Mouse (Mus musculus): ENCODE results near the gene Rflna. TPM values are rescaled to one million over a fixed set of nuclear protein-coding genes. Genes with fewer than 3 reads are reported as not detected.

Rflna gene
- polyA plus RNA-seq, 1 experiment from 2014 or later = 6.9 TPM

GRCm38 (mm10) chr5:124986222-124986621 is 16.8 kb upstream of the Rflna start:
- Histone ChIP-seq H3K4me1 (peaks cover 9% of the 10 kb centered on the region; the same call in 1 of the 2 replicates), H3K4me3 (no peak overlapping the region), H3K27me3 (replicated peaks; ENCODE audit: low read depth, poor library complexity, severe bottlenecking) (no peaks in the 10 kb centered on the region), H3K36me3 (replicated peaks) (no peaks in the 10 kb centered on the region), H3K9me3 (peaks cover 18% of the 10 kb centered on the region), H3K27ac (replicated peaks) (no peak overlapping the region)
- 89% methylated on average over 5 of the region's 5 CpGs for WGBS
- DNase-seq (ENCODE audit: low spot score) = no peak

- no peak overlapping the region for H3K4me3 ChIP-seq
- H3K9me3 ChIP-seq = peaks cover 18% of the 10 kb centered on the region
- H3K36me3 ChIP-seq (replicated peaks) = no peaks in the 10 kb centered on the region
- no peak overlapping the region for H3K27ac ChIP-seq (replicated peaks)
- no peaks in the 10 kb centered on the region for H3K27me3 ChIP-seq (replicated peaks; ENCODE audit: low read depth, poor library complexity, severe bottlenecking)
- DNase-seq (ENCODE audit: low spot score) = no peak
- 86% methylated on average over 5 of the region's 5 CpGs for WGBS
- H3K4me1 ChIP-seq = peaks cover 9% of the 10 kb centered on the region; the same call in 1 of the 2 replicates
These were observed 16.4 kb upstream of the Rflna start for GRCm38 (mm10) chr5:124986656-124987055.

- 91% methylated on average over 2 of the region's 2 CpGs for WGBS
- no peaks in the 10 kb centered on the region for H3K9me3 ChIP-seq
These were observed 13.3 kb upstream of the Rflna start for GRCm38 (mm10) chr5:124989724-124990123.

GRCm38 (mm10) chr5:124992323-124992722 is 10.7 kb upstream of the Rflna start:
- Histone ChIP-seq H3K9me3 (no peaks in the 10 kb centered on the region), H3K36me3 (replicated peaks) (no peaks in the 10 kb centered on the region), H3K4me3 (no peak overlapping the region), H3K27ac (replicated peaks) (0 out of 2 replicates have a peak overlapping the region, but pooled peaks have one; percentile 44), H3K4me1 (peaks cover 15% of the 10 kb centered on the region; the same call in 1 of the 2 replicates), H3K27me3 (replicated peaks; ENCODE audit: low read depth, poor library complexity, severe bottlenecking) (no peaks in the 10 kb centered on the region)
- DNase-seq (ENCODE audit: low spot score) = no peak
- WGBS = 73% methylated on average over 8 of the region's 8 CpGs

More at GRCm38 (mm10) chr5:124989724-124990123, 13.3 kb upstream of the Rflna start:
- H3K36me3 ChIP-seq (replicated peaks) = no peaks in the 10 kb centered on the region
- H3K4me3 ChIP-seq = no peak overlapping the region
- DNase-seq (ENCODE audit: low spot score) = no peak
- H3K27me3 ChIP-seq (replicated peaks; ENCODE audit: low read depth, poor library complexity, severe bottlenecking) = no peaks in the 10 kb centered on the region
- no peak overlapping the region for H3K27ac ChIP-seq (replicated peaks)
- peaks cover 12% of the 10 kb centered on the region; the same call in 1 of the 2 replicates for H3K4me1 ChIP-seq

- peaks cover 16% of the 10 kb centered on the region for H3K4me1 ChIP-seq
- 73% methylated on average over 11 of the region's 11 CpGs for WGBS
- H3K36me3 ChIP-seq (replicated peaks) = no peaks in the 10 kb centered on the region
- H3K4me3 ChIP-seq = no peak overlapping the region
- DNase-seq (ENCODE audit: low spot score) = no peak
- H3K27ac ChIP-seq (replicated peaks) = peak overlapping the region; percentile 44
- no peaks in the 10 kb centered on the region for H3K9me3 ChIP-seq
- H3K27me3 ChIP-seq (replicated peaks; ENCODE audit: low read depth, poor library complexity, severe bottlenecking) = no peaks in the 10 kb centered on the region
These were observed 10.1 kb upstream of the Rflna start for GRCm38 (mm10) chr5:124992891-124993290.

GRCm38 (mm10) chr5:124996816-124997215 is 6.2 kb upstream of the Rflna start:
- no peak overlapping the region for H3K4me3 ChIP-seq
- peaks cover under 1% of the 10 kb centered on the region; the same call in 1 of the 2 replicates for H3K27me3 ChIP-seq (replicated peaks; ENCODE audit: low read depth, poor library complexity, severe bottlenecking)
- H3K36me3 ChIP-seq (replicated peaks) = no peaks in the 10 kb centered on the region
- peaks cover 35% of the 10 kb centered on the region for H3K4me1 ChIP-seq
- no peak overlapping the region for H3K27ac ChIP-seq (replicated peaks)
- DNase-seq (ENCODE audit: low spot score) = no peak
- peaks cover 4% of the 10 kb centered on the region; the same call in 1 of the 2 replicates for H3K9me3 ChIP-seq
- 75% methylated on average over 6 of the region's 6 CpGs for WGBS

GRCm38 (mm10) chr5:124997913-124998312 is 5.1 kb upstream of the Rflna start:
- DNase-seq (ENCODE audit: low spot score) = no peak
- Histone ChIP-seq H3K4me3 (no peak overlapping the region), H3K27me3 (replicated peaks; ENCODE audit: low read depth, poor library complexity, severe bottlenecking) (peaks cover 11% of the 10 kb centered on the region), H3K4me1 (peaks cover 41% of the 10 kb centered on the region), H3K9me3 (peaks cover 4% of the 10 kb centered on the region; the same call in 1 of the 2 replicates), H3K36me3 (replicated peaks) (no peaks in the 10 kb centered on the region), H3K27ac (replicated peaks) (no peak overlapping the region)
- 75% methylated on average over 4 of the region's 4 CpGs for WGBS

GRCm38 (mm10) chr5:125000756-125001250 is 2.2 kb upstream of the Rflna start:
- H3K4me1 ChIP-seq = peaks cover 58% of the 10 kb centered on the region
- H3K27me3 ChIP-seq (replicated peaks; ENCODE audit: low read depth, poor library complexity, severe bottlenecking) = peaks cover 38% of the 10 kb centered on the region
- H3K36me3 ChIP-seq (replicated peaks) = no peaks in the 10 kb centered on the region
- H3K27ac ChIP-seq (replicated peaks) = no peak overlapping the region
- peaks cover 4% of the 10 kb centered on the region; the same call in 1 of the 2 replicates for H3K9me3 ChIP-seq
- 37% methylated on average over 10 of the region's 10 CpGs for WGBS
- DNase-seq (ENCODE audit: low spot score) = no peak
- H3K4me3 ChIP-seq = no peak overlapping the region

GRCm38 (mm10) chr5:125003873-125004255 is 843 bp downstream of the Rflna start:
- no peak for DNase-seq (ENCODE audit: low spot score)
- Histone ChIP-seq H3K27me3 (replicated peaks; ENCODE audit: low read depth, poor library complexity, severe bottlenecking) (peaks cover 38% of the 10 kb centered on the region), H3K9me3 (peaks cover 4% of the 10 kb centered on the region; the same call in 1 of the 2 replicates), H3K27ac (replicated peaks) (0 out of 2 replicates have a peak overlapping the region, but pooled peaks have one; percentile 3), H3K4me1 (peaks cover 62% of the 10 kb centered on the region), H3K4me3 (peak overlapping the region; percentile 60), H3K36me3 (replicated peaks) (peaks cover 5% of the 10 kb centered on the region)
- WGBS = 13% methylated on average over 15 of the region's 15 CpGs

- DNase-seq (ENCODE audit: low spot score) = no peak
- no peak overlapping the region for H3K27ac ChIP-seq (replicated peaks)
These were observed 3.0 kb downstream of the Rflna start for GRCm38 (mm10) chr5:125005871-125006652.

GRCm38 (mm10) chr5:125006896-125007295 is 3.9 kb downstream of the Rflna start:
- WGBS = 86% methylated on average over 5 of the region's 5 CpGs
- H3K27me3 ChIP-seq (replicated peaks; ENCODE audit: low read depth, poor library complexity, severe bottlenecking) = peaks cover 37% of the 10 kb centered on the region
- DNase-seq (ENCODE audit: low spot score) = no peak
- no peaks in the 10 kb centered on the region for H3K9me3 ChIP-seq
- H3K4me1 ChIP-seq = peaks cover 39% of the 10 kb centered on the region
- H3K27ac ChIP-seq (replicated peaks) = no peak overlapping the region
- H3K36me3 ChIP-seq (replicated peaks) = peaks cover 35% of the 10 kb centered on the region
- H3K4me3 ChIP-seq = no peak overlapping the region

More at GRCm38 (mm10) chr5:125005871-125006652, 3.0 kb downstream of the Rflna start:
- Histone ChIP-seq H3K36me3 (replicated peaks) (peaks cover 26% of the 10 kb centered on the region), H3K4me3 (no peak overlapping the region), H3K27me3 (replicated peaks; ENCODE audit: low read depth, poor library complexity, severe bottlenecking) (peaks cover 38% of the 10 kb centered on the region), H3K4me1 (peaks cover 40% of the 10 kb centered on the region), H3K9me3 (peaks cover 4% of the 10 kb centered on the region; the same call in 1 of the 2 replicates)
- 77% methylated on average over 9 of the region's 9 CpGs for WGBS

- Histone ChIP-seq H3K4me3 (no peak overlapping the region), H3K9me3 (no peaks in the 10 kb centered on the region), H3K27me3 (replicated peaks; ENCODE audit: low read depth, poor library complexity, severe bottlenecking) (no peaks in the 10 kb centered on the region), H3K36me3 (replicated peaks) (peaks cover 76% of the 10 kb centered on the region), H3K27ac (replicated peaks) (no peak overlapping the region), H3K4me1 (peaks cover 9% of the 10 kb centered on the region)
- WGBS = 92% methylated on average over 24 of the region's 24 CpGs
- no peak for DNase-seq (ENCODE audit: low spot score)
These were observed 8.1 kb downstream of the Rflna start for GRCm38 (mm10) chr5:125011166-125011565.

GRCm38 (mm10) chr5:125011628-125012027 is 8.6 kb downstream of the Rflna start:
- 93% methylated on average over 8 of the region's 8 CpGs for WGBS
- Histone ChIP-seq H3K27me3 (replicated peaks; ENCODE audit: low read depth, poor library complexity, severe bottlenecking) (no peaks in the 10 kb centered on the region), H3K4me1 (0 out of 2 replicates have a peak, but pooled peaks cover 5% of the 10 kb centered on the region), H3K36me3 (replicated peaks) (peaks cover 80% of the 10 kb centered on the region), H3K27ac (replicated peaks) (no peak overlapping the region), H3K9me3 (no peaks in the 10 kb centered on the region), H3K4me3 (no peak overlapping the region)
- DNase-seq (ENCODE audit: low spot score) = no peak
